Mouse (Mus musculus) ES-CJ7 (cell line): ENCODE data around the gene Fmnl1.

ENCODE experiments used
- DNase-seq: peaks from one replicate; pipeline ENCODE4 v3.0.0; 2011; ENCODE audit warnings: low read depth, low spot score

The Fmnl1 gene

DNA sequence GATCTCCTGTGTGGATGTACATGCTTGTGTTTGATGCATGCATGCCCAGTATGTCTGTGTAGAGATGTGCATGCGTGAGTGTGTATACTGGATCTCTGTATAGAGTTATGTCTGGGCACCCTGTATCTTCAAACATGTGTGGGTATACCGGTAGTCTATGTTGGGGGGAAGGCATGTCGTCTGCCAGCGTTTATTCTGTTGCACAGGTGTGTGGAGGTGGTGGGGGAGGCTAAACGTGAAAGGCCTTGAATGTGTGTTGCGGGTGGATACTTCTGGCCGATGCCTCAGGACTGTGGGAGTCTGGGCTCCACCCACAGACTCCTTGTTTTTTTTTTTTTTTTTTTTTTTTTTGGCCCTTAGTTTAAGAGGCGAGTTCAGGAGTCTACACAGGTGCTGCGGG, 10.4 kb downstream of the Fmnl1 start:
- DNase-seq: no peak

DNA sequence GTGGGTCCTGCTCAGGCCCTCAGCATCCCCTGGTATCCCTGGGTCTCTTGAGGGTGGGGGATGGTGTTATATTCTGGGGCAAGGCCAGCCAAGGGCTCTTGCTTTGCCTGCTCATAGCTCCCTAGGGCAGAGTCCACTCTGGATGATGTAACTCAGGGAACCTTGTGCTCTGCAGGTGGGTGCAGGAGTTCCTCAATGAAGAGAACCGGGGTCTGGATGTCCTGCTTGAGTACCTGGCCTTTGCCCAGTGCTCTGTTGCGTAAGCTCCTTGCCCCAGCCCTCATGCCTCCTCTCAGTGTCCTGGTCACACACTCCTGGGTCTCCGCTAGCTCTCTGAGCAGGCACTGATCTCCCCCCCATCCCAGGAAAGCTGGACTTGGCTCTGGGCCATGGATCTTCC, 11.0 kb downstream of the Fmnl1 start:
- no peak for DNase-seq

DNA sequence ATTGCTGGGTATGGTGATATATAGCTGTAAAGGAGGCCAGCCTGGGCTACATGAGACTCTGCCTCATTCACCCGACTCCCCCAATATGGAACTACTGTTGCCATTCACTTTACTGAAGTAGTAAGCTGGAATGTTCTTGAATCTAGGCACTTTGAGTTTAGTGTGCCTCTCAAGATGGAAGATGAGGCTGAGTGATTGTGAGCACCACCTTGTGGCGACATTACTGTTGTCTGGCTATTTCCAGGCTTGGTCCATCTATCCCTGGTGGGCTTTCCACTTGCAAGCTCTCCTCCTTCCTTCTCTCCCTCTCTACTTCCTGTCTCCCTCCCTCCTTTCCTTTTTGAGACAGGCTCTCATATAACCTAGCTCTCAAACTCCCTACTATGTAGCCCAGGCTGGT, 14.0 kb downstream of the Fmnl1 start:
- peak; percentile 58 for DNase-seq

DNA sequence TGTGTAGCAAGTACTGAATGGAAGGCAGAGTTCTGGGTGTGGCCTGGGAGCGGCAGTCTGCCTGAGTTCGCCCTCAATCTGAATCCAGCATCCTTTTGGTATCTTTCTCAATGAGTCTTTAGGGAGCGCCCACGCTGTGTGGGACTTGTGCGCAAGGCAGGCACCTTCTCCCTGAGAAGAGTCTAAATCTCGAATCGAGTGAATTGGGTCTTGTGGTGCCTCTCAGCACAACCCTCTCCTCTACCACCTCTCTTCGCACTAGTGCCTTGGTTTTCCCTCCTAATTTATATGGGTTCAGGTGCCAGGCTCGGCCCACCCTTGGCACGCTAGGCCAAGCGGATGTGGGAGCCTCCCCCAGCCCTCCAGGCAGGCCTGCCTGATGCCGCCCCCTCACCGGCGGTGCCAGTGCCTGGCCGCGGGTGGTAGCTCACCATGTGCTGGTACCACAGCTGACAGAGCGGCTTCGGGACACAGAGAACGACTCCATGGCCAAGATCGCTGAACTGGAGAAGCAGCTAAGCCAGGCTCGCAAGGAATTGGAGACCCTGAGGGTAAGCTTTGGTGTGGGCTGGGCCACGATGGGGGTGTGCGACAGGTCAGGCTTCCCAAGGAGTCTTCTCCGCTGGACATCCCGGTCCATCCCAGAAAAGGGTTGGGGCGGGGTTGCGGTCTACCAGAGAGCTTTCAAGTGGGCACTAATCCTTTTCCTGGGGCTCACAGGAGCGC, 21.5 kb downstream of the Fmnl1 start:
- no peak for DNase-seq

DNA sequence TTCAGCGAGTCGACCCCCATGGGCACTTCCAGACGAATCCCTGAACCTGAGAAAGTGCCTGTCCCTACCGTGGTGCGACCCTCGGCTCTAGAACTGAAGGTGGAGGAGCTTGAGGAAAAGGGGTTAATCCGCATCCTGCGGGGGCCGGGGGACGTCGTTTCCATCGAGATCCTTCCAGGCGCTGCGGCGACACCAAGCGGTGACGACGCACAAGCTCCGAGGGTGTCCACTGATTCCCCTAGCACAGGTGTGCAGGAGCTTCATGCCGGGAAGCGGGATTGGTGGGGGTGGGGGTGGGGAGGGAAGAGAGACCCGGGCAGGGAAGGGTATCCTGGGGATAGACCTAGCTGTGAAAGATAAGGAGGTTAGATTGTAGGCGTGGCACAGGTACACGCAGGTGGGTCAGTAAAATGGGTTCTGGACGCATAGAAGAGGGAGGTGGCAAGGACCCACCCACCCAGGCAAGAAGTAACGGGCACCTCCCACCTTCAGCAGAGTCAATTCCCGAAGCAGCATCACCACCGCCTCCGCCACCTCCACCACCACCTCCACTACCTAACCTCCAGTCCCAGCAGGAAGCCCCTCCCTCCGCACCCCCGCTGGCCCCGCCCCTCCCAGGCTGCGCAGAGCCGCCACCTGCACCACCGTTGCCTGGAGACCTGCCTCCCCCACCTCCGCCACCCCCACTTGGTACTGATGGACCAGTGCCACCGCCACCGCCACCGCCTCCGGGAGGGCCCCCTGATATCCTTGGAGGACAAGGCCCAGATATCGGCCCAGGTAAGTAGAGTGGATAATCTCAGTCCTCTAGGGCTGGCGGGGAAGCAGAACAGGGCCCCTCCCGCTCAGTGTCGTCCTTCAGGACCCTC, 22.3 kb downstream of the Fmnl1 start:
- DNase-seq: peak; percentile 66

DNA sequence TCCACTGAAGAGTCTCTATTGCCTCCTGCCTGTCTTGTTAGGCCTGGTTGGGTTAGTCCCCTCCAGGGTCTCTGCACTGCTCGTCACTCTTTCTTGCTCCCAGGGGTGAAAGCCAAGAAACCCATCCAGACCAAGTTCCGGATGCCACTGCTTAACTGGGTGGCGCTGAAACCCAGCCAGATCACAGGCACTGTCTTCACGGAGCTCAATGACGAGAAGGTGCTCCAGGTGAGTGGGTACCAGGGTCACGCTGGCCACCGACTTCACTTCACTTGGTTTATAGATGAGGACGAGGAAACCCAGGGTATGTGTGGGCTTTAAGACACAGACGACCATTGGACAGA, 22.9 kb downstream of the Fmnl1 start:
- DNase-seq: no peak

DNA sequence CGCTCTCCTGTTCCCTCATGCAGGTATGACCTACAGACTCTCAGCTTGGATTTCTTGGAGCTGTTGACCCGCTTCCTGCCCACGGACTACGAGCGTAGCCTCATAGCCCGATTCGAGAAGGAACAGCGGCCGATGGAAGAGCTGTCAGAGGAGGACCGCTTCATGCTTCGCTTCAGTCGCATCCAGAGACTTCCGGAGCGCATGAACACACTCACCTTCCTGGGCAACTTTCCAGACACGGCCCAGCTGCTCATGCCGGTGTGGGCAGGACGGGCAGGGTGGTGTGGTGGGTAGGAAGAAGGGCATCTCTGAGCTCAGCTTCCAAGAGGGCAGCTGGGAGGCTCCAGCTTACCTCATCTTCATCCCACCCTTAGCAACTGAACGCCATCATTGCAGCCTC, 24.3 kb downstream of the Fmnl1 start:
- DNase-seq: no peak

DNA sequence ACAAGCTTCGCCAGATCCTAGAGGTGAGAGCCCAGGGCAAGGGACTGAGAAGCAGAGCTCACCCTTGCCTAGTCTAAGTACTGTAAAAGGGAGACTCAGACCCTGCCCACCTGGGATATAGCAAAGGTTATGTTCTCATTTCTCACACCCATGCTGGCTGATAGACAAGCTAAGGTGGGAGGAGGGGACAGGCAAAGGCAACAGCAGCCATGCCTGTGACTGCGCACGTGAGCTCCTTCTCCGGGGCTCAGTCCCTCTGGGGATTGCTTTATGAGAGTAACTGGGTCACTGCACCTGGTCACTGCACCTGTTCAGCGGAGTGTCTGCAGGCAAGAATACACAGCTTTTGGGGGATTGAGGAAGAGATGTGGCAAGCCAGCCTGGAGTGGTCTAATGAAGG, 24.7 kb downstream of the Fmnl1 start:
- no peak for DNase-seq

DNA sequence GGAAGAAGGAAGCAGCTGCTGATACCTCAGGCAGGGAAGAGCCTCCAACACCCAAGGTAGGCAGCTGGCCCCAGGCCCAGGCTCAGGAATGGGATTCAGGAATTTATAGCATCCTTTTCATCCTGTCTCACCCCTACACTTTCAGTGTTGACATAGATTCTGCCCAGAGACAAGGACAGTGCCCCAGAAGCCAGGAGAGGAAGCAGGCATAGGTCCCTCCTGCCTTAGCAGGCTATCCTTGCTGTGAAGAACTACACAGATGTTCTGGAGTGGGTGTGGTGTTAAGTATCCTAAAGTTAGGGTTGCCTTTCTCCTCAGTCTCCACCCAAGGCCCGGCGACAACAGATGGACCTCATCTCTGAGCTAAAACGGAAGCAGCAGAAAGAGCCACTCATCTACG, 26.4 kb downstream of the Fmnl1 start:
- no peak for DNase-seq

DNA sequence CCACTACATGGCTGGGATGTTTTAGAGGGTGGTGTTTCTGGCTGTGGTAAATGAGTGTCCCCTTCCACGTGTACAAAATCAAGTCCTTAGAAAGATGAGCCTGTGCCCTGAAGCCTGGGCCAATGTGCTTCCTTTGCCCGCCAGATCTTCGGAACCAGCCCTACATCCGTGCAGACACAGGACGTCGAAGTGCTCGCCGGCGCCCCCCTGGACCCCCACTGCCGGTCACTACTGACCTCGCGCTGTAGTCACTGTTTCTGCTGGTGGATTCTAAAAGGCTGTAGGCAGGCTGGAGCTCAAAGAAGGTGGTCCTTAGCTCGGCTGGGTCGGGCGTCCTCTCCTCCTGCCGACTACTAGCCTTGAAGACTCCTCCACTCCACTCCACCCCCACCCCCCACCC, 27.4 kb downstream of the Fmnl1 start:
- no peak for DNase-seq

DNA sequence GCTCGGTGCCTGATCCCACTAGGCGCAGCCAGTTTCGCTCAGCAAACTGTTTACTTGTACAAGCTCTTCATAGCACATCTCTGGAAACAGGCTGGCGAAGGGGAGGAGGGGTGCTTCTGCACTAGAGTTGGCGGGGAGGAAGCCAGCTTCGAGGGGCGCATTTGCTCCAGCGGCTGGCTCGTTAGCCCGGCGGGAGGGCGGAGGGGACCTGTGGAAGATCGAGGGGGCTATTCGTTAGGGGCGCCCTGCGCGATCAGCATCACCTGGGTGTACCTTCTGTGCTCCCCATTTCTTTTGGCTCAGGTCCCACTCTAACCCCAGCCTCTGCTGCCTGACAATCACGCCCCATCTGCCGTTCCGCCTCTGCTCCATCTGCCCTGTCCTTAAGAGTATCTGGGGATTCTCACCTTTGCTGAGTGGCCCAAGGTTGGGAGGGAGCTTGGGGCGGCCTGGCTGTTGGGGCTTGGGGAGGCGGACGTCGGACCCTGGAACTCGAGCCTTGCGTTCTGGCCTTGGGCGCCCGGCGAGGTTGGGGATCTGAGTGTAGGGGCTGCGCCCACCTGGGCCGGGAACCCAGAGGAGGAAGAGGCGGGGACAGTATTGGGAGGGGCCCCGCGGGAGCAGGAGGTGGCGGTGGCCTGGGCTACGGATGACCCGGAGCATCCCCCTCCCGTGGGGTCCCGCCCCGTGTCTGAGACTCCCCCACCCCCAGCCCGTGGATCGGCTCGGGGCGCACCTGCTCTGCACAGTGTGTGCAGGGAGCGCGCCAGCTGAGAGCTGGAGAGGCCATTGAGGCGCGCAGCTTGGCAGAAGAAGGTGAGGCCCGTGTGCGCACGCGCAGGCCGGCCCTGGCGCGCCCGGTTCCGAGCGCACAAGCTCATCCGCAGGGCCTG, 28.2 kb downstream of the Fmnl1 start:
- DNase-seq: peak; percentile 78

DNA sequence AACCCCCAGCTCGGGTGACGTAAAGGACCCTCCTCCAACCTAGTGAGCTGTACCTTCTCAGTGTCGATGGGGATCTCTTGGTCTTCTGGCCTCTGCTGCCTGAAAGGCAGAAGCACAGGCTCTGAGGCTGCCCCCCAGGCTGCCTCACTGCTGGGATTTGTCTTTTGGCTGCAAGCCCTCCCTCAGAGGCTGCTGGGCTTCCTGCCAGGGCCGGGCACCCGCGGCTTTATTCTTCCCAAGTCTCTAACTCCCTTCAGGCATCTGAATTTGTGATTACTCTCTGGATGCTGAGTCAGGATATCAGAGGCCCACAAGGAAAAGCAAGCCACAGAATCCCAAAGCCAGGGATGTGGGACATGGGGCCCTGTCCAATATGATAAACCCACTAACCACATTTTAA, 30.8 kb downstream of the Fmnl1 start:
- DNase-seq: no peak

DNA sequence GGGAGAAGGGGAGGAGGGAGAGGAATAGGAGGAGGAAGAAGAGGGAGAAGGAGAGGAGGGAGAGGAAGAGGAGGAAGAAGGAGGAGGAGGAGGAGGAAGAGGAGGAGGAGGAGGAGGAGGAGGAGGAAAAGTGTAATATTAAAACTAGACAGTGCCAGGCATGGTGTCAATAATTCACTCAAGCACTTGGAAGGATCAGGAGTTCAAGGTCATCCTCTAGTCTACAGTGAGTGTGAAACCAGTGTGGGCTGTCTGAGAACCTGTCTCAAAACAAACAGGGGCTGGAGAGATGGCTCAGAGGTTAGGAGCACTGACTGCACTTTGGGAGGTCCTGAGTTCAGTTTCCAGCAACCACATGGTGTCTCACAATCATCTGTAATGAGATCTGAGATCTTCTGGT, 31.5 kb downstream of the Fmnl1 start:
- no peak for DNase-seq

DNA sequence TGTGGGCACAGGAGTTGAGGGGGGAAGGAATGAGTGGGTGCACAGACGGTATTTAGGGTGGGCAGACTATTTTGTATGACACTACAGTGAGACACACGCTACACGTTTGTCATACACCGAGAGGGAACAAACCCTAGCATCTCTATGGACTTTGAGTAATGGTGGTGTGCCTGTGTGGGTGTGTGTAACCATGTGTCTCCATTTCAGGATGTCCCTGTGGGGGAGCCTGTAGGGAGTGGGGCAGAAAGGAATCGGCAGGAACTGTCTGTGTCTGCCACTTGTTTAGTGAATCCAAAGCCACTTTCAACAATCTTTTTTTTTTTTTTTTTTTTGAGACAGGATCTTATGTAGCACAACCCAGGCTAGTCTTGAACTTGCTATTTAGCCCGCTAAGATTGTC, 35.3 kb downstream of the Fmnl1 start:
- DNase-seq: no peak

DNA sequence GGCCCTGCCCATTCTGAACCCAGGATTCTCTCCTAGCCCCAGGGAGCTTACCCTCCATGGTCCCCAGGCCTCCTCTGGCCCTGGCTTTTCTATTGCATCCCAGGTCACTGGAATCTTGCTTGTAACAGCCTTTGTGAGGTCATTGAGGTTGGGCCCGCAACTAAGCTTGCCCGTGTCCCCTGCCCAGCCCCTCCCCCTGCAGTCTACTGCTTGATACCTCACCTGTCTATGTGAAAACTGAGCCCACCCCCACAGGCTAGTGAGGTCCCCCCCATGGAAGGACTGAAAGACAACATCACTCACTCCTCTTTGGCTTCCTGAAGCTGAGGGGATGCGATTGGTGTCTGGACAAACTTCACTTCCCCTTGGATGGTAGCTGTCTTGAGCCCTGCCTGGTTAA, 37.6 kb downstream of the Fmnl1 start, which contains the start of gene 1700023F06Rik:
1700023F06Rik (minus strand) TSS at position 101 of the 400 bp plus-strand sequence.
- DNase-seq: no peak

DNA sequence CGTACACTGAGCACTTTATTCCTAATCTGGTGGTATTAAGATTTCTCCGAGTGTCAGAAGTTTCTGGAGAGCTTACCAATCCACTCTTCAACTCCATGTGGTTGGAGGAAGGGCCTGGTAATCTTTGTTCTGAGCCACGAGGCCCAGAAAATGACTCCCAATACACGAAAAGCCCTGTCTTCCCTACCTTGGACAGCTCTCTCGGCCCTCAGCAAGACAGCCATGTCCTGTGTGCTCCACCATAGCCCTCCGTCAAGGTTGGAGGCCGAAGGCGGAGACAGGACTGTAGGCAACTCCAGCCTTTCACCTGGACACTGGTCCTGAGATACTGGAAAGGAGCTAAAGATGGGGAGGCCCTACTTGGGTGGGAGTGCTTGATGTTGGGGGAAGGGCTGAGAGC, 39.4 kb downstream of the Fmnl1 start:
- peak; percentile 71 for DNase-seq

DNA sequence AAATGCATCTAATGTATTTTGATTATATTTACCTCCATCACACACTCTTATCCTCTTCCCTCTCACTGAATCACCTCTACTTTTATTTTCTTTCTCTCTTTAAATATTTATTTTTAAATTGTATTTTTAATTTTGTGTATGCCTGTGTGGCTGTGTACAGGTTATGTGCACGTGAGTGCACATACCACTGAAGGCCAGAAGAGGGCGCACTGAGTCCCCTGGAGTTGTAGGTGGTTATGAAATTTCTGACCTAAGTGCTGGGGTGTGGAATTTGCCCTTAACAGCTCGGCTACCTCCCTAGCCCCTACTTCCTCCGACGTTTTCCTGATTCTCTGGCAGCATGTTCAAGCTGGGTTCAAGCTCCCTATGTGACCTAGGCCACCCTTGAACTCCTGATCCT, 42.8 kb downstream of the Fmnl1 start:
- DNase-seq: no peak

DNA sequence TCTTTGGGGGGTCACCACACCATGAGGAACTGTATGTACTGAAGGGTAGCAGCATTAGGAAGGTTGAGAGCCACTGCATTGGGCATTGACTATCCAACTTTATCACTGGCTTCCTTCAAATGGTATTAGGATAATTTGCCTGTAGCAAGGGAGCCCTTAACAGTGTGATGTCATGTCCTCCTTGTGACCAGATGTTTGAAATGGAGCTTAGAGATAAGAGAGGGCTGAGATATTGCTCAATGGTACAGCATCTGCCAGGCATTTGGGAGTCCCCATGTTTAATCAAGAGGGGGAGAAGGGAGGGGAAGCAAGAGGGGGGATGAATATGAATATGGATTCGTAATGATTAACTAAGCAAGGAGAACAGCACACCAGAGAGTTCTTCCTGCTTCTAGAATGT, 44.4 kb downstream of the Fmnl1 start:
- DNase-seq: no peak

DNA sequence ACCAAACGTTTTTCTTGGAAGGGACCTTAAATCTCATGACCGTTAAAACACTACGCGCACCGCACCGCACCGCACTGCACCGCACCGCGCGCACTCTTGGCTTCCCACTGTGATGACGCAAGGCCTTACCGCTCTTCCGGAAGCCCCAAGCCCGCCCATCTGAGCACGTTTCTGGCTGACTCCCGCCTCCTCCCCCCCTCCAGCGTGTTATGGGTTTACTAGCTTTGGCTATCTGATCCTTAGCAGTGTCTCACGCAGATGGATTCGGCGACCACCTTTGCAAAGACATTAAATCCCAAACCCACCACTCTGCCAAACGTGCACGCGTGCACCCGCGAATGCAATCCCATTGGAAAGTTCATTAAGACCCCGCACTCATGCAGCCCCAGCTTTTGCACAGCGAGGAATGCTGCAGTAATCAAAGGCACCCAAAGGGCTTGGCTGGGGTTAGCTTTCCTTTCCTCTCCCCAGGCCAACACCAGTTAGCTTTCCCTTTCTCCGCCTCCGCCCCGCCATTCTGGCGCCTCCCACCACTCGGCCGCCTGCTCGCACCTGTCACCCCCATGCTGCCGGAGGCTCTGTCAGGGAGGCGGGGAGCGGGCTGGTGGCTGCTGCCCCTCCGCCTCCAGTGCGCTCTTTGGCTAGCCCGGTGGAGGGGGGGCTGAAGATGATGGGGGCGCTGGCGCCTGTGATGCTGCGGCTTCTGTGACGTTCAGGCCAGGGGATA, 47.0 kb downstream of the Fmnl1 start, which contains the start of gene Spata32:
Spata32 (minus strand) TSS at position 643 of the 727 bp plus-strand sequence.
- peak; percentile 54 for DNase-seq

DNA sequence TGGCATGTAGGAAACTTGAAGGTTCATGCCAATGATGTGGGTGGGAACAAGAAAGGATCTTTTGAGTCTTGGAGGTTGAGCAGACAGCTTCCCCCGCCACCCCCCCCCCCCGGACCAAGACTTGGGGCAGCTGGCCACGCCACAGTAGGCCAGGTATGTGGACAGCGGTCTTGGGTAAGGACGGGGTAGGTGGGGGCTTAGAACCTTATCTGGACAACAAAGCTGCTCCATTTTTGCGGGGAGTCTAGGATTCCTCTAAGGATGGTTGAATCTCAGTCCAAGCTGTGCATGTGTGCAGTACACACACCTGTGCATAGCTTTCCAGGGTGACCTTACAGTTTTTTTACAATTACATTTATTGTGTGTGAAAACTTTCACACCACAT, 47.6 kb downstream of the Fmnl1 start:
- no peak for DNase-seq

DNA sequence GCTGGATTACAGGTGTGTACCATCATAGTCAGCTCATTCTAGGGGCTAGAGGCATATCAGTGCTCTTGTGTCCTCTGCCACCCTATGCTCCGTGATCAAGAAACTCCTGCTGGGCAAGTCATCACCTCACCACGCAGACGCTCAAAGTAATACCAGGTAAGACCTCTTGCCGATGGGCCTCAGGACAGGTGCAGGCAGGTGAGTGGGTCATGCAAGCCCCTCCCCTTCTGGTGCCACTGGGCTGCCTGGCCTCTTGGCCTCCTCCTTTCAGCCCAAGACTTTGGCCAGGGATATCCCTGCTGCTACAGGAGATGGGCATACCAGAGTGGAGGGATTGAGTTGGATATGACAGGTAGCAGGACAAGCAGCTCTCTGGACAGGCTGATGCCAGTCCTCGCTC, 48.4 kb downstream of the Fmnl1 start:
- no peak for DNase-seq
